Mouse (Mus musculus) midbrain, embryonic 12.5 days (tissue): ENCODE results near the gene Gdf7. TPM values are rescaled to one million over a fixed set of nuclear protein-coding genes. Genes with fewer than 3 reads are reported as not detected.

Experiments
- ATAC-seq: fragments of 200-750 bp; cut with Nextera tagmentation; 2 replicates; pipeline ENCODE4 v1.8.0; 2017; ENCODE audit warnings: low read depth, moderate TSS enrichment, moderate library complexity; ENCODE audit not compliant: low FRiP score
- H3K27ac ChIP-seq: fragments of 300-500 bp; sonication (generic); replicated peaks from 2 replicates; pipeline ENCODE4 v1.5.1; 2016; ENCODE audit warnings: mild to moderate bottlenecking
- H3K27me3 ChIP-seq: fragments of 300-500 bp; sonication (generic); 2 replicates; pipeline ENCODE4 v1.6.1; 2016; ENCODE audit warnings: mild to moderate bottlenecking
- H3K36me3 ChIP-seq: fragments of 300-500 bp; sonication (generic); 2 replicates; pipeline ENCODE4 v1.6.1; 2016
- H3K4me1 ChIP-seq: fragments of 300-500 bp; sonication (generic); 2 replicates; pipeline ENCODE4 v1.6.1; 2016
- H3K4me2 ChIP-seq: fragments of 300-500 bp; sonication (generic); replicated peaks from 2 replicates; pipeline ENCODE4 v1.6.1; 2016; ENCODE audit warnings: mild to moderate bottlenecking, moderate library complexity
- H3K4me3 ChIP-seq: fragments of 300-500 bp; sonication (generic); 2 replicates; pipeline ENCODE4 v1.5.1; 2016; ENCODE audit warnings: mild to moderate bottlenecking
- H3K9ac ChIP-seq: fragments of 300-500 bp; sonication (generic); replicated peaks from 2 replicates; pipeline ENCODE4 v1.6.1; 2016; ENCODE audit warnings: mild to moderate bottlenecking, moderate library complexity
- H3K9me3 ChIP-seq: fragments of 300-500 bp; sonication (generic); 2 replicates; pipeline ENCODE4 v1.6.1; 2016; ENCODE audit warnings: mild to moderate bottlenecking
- WGBS: fragments of 180-500 bp; shearing (Covaris S2); methylation state at CpG from one replicate; pipeline ENCODE4 v1.1.7; 2016; 5-methylcytosine and 5-hydroxymethylcytosine counted together
- polyA plus RNA-seq: library from polyadenylated mRNA; unstranded; fragments of >200 nt; fragmentation: Nextera tagmentation; extraction: Ambion mirVana; gene quantifications from 2 replicates; pipeline ENCODE4 v1.2.1, GENCODE M21; 2016

Gdf7 gene
- polyA plus RNA-seq, 1 experiment from 2014 or later, result 0.74 TPM

GRCm38 (mm10) chr12:8289499-8289898 is 12.3 kb downstream of the Gdf7 start:
- Histone ChIP-seq H3K9ac (no peak overlapping the region), H3K27ac (no peak overlapping the region), H3K9me3 (no peaks in the 10 kb centered on the region), H3K27me3 (peaks cover 12% of the 10 kb centered on the region; the same call in 1 of the 2 replicates), H3K4me1 (0 out of 2 replicates have a peak, but pooled peaks cover 7% of the 10 kb centered on the region), H3K36me3 (peaks cover 5% of the 10 kb centered on the region; the same call in 1 of the 2 replicates), H3K4me3 (no peak overlapping the region), H3K4me2 (no peak overlapping the region)
- WGBS, result 89% methylated on average over 8 of the region's 8 CpGs
- ATAC-seq, result no peak

GRCm38 (mm10) chr12:8289099-8289498 is 12.7 kb downstream of the Gdf7 start:
- peaks cover 11% of the 10 kb centered on the region; the same call in 1 of the 2 replicates for H3K27me3 ChIP-seq
- H3K9me3 ChIP-seq, result no peaks in the 10 kb centered on the region
- H3K27ac ChIP-seq, result no peak overlapping the region
- ATAC-seq, result no peak
- no peak overlapping the region for H3K9ac ChIP-seq
- H3K4me1 ChIP-seq, result 0 out of 2 replicates have a peak, but pooled peaks cover 7% of the 10 kb centered on the region
- H3K4me2 ChIP-seq, result no peak overlapping the region
- peaks cover 5% of the 10 kb centered on the region; the same call in 1 of the 2 replicates for H3K36me3 ChIP-seq
- WGBS, result 74% methylated on average over 6 of the region's 6 CpGs
- no peak overlapping the region for H3K4me3 ChIP-seq

- Histone ChIP-seq H3K27me3 (peaks cover 3% of the 10 kb centered on the region; the same call in 1 of the 2 replicates), H3K4me2 (no peak overlapping the region), H3K4me1 (0 out of 2 replicates have a peak, but pooled peaks cover 7% of the 10 kb centered on the region), H3K9me3 (no peaks in the 10 kb centered on the region), H3K4me3 (no peak overlapping the region), H3K36me3 (peaks cover 13% of the 10 kb centered on the region; the same call in 1 of the 2 replicates), H3K9ac (no peak overlapping the region), H3K27ac (no peak overlapping the region)
- WGBS, result 72% methylated on average over 3 of the region's 3 CpGs
- no peak for ATAC-seq
Observed at GRCm38 (mm10) chr12:8287970-8288369, 13.8 kb downstream of the Gdf7 start.

- 84% methylated on average over 15 of the region's 15 CpGs for WGBS
- Histone ChIP-seq H3K27ac (no peak overlapping the region), H3K9me3 (no peaks in the 10 kb centered on the region), H3K9ac (no peak overlapping the region), H3K4me3 (no peak overlapping the region), H3K4me2 (no peak overlapping the region), H3K4me1 (no peaks in the 10 kb centered on the region), H3K27me3 (no peaks in the 10 kb centered on the region), H3K36me3 (peaks cover 16% of the 10 kb centered on the region; the same call in 1 of the 2 replicates)
- ATAC-seq, result no peak
Observed at GRCm38 (mm10) chr12:8281225-8282017, 20.3 kb downstream of the Gdf7 start.

- Histone ChIP-seq H3K4me1 (no peaks in the 10 kb centered on the region), H3K4me3 (no peak overlapping the region), H3K9ac (no peak overlapping the region), H3K27me3 (no peaks in the 10 kb centered on the region), H3K27ac (no peak overlapping the region), H3K36me3 (0 out of 2 replicates have a peak, but pooled peaks cover 7% of the 10 kb centered on the region), H3K9me3 (no peaks in the 10 kb centered on the region), H3K4me2 (no peak overlapping the region)
- 91% methylated on average over 4 of the region's 4 CpGs for WGBS
- ATAC-seq, result no peak
Observed at GRCm38 (mm10) chr12:8275424-8275823, 26.3 kb downstream of the Gdf7 start.

GRCm38 (mm10) chr12:8273471-8274171 is 28.1 kb downstream of the Gdf7 start:
- Histone ChIP-seq H3K4me1 (no peaks in the 10 kb centered on the region), H3K9me3 (no peaks in the 10 kb centered on the region), H3K9ac (no peak overlapping the region), H3K27ac (no peak overlapping the region), H3K4me2 (no peak overlapping the region), H3K36me3 (peaks cover 11% of the 10 kb centered on the region; the same call in 1 of the 2 replicates), H3K27me3 (no peaks in the 10 kb centered on the region), H3K4me3 (no peak overlapping the region)
- no peak for ATAC-seq
- 90% methylated on average over 6 of the region's 6 CpGs for WGBS

- H3K36me3 ChIP-seq, result peaks cover 5% of the 10 kb centered on the region; the same call in 1 of the 2 replicates
- no peaks in the 10 kb centered on the region for H3K27me3 ChIP-seq
- no peak for ATAC-seq
- H3K4me2 ChIP-seq, result no peak overlapping the region
- H3K4me1 ChIP-seq, result no peaks in the 10 kb centered on the region
- no peak overlapping the region for H3K27ac ChIP-seq
- no peak overlapping the region for H3K9ac ChIP-seq
- H3K4me3 ChIP-seq, result no peak overlapping the region
- no peaks in the 10 kb centered on the region for H3K9me3 ChIP-seq
- WGBS, result 78% methylated on average over 2 of the region's 2 CpGs
Observed at GRCm38 (mm10) chr12:8271405-8271804, 30.3 kb downstream of the Gdf7 start.

- peaks cover 4% of the 10 kb centered on the region; the same call in 1 of the 2 replicates for H3K36me3 ChIP-seq
- no peak overlapping the region for H3K9ac ChIP-seq
- H3K27me3 ChIP-seq, result no peaks in the 10 kb centered on the region
- ATAC-seq, result no peak
- no peaks in the 10 kb centered on the region for H3K4me1 ChIP-seq
- no peak overlapping the region for H3K27ac ChIP-seq
- H3K4me3 ChIP-seq, result no peak overlapping the region
- H3K4me2 ChIP-seq, result no peak overlapping the region
- 95% methylated on average over 11 of the region's 11 CpGs for WGBS
- H3K9me3 ChIP-seq, result no peaks in the 10 kb centered on the region
Observed at GRCm38 (mm10) chr12:8269627-8270026, 32.1 kb downstream of the Gdf7 start.

GRCm38 (mm10) chr12:8266311-8266710 is 35.4 kb downstream of the Gdf7 start:
- no peak overlapping the region for H3K27ac ChIP-seq
- 93% methylated on average over 7 of the region's 7 CpGs for WGBS
- no peaks in the 10 kb centered on the region for H3K9me3 ChIP-seq
- H3K27me3 ChIP-seq, result no peaks in the 10 kb centered on the region
- no peaks in the 10 kb centered on the region for H3K4me1 ChIP-seq
- H3K4me3 ChIP-seq, result no peak overlapping the region
- ATAC-seq, result no peak
- no peak overlapping the region for H3K9ac ChIP-seq
- H3K36me3 ChIP-seq, result peaks cover 4% of the 10 kb centered on the region; the same call in 1 of the 2 replicates
- no peak overlapping the region for H3K4me2 ChIP-seq

- Histone ChIP-seq H3K27ac (no peak overlapping the region), H3K4me3 (no peak overlapping the region), H3K4me1 (no peaks in the 10 kb centered on the region), H3K9me3 (no peaks in the 10 kb centered on the region), H3K9ac (no peak overlapping the region), H3K27me3 (no peaks in the 10 kb centered on the region), H3K4me2 (no peak overlapping the region), H3K36me3 (no peaks in the 10 kb centered on the region)
- WGBS, result 86% methylated on average over 2 of the region's 2 CpGs
- ATAC-seq, result no peak
Observed at GRCm38 (mm10) chr12:8260297-8260696, 41.5 kb downstream of the Gdf7 start.
